Mouse (Mus musculus) embryonic facial prominence, embryonic 11.5 days (tissue): ENCODE results near the gene Tmem263. TPM values are rescaled to one million over a fixed set of nuclear protein-coding genes. Genes with fewer than 3 reads are reported as not detected.

Experiments
- ATAC-seq: fragments of 200-750 bp; cut with Nextera tagmentation; replicated peaks from 2 replicates; pipeline ENCODE4 v1.8.0; 2017; ENCODE audit warnings: low read depth; ENCODE audit not compliant: insufficient number of reproducible peaks, low FRiP score, low TSS enrichment
- DNase-seq: peaks from one replicate; pipeline ENCODE4 v3.0.0-alpha.2; 2015; ENCODE audit warnings: low spot score
- H3K27ac ChIP-seq: fragments of 300-500 bp; sonication (generic); replicated peaks from 2 replicates; pipeline ENCODE4 v1.5.1; 2014; ENCODE audit warnings: mild to moderate bottlenecking, low read depth, low read length, control low read depth
- H3K27me3 ChIP-seq: fragments of 300-500 bp; sonication (generic); 2 replicates; pipeline ENCODE4 v1.6.1; 2014; ENCODE audit warnings: mild to moderate bottlenecking, low read length, moderate library complexity, mixed read lengths; ENCODE audit not compliant: control insufficient read depth, insufficient read depth
- H3K36me3 ChIP-seq: fragments of 300-500 bp; sonication (generic); replicated peaks from 2 replicates; pipeline ENCODE4 v1.6.1; 2014; ENCODE audit warnings: low read depth, mild to moderate bottlenecking, low read length, moderate library complexity, mixed read lengths; ENCODE audit not compliant: control insufficient read depth, insufficient read depth
- H3K4me1 ChIP-seq: fragments of 300-500 bp; sonication (generic); 2 replicates; pipeline ENCODE4 v1.6.1; 2014; ENCODE audit warnings: low read length, mixed read lengths; ENCODE audit not compliant: control insufficient read depth, insufficient read depth
- H3K4me2 ChIP-seq: fragments of 300-500 bp; sonication (generic); 2 replicates; pipeline ENCODE4 v1.6.1; 2014; ENCODE audit warnings: low read depth, mild to moderate bottlenecking, control low read depth, low read length, moderate library complexity
- H3K4me3 ChIP-seq: fragments of 300-500 bp; sonication (generic); 2 replicates; pipeline ENCODE4 v1.5.1; 2014; ENCODE audit warnings: low read depth, low read length, control low read depth
- H3K9ac ChIP-seq: fragments of 300-500 bp; sonication (generic); replicated peaks from 2 replicates; pipeline ENCODE4 v1.6.1; 2014; ENCODE audit warnings: mild to moderate bottlenecking, control low read depth, low read length
- H3K9me3 ChIP-seq: fragments of 300-500 bp; sonication (generic); replicated peaks from 2 replicates; pipeline ENCODE4 v1.6.1; 2016; ENCODE audit warnings: mild to moderate bottlenecking, low read length, inconsistent platforms, mixed read lengths; ENCODE audit not compliant: control insufficient read depth
- WGBS: fragments of 180-500 bp; shearing (Covaris S2); extraction: QIAGEN DNeasy Blood & Tissue Kit; methylation state at CpG from one replicate; pipeline ENCODE4 v1.1.7; 2014; 5-methylcytosine and 5-hydroxymethylcytosine counted together
- polyA plus RNA-seq: library from polyadenylated mRNA; unstranded; fragments of >200 nt; fragmentation: Nextera tagmentation; extraction: Ambion mirVana; gene quantifications from 2 replicates; pipeline ENCODE4 v1.2.1, GENCODE M21; 2014

Tmem263 gene
- polyA plus RNA-seq, 1 experiment from 2014 or later: 81.6 TPM

DNA sequence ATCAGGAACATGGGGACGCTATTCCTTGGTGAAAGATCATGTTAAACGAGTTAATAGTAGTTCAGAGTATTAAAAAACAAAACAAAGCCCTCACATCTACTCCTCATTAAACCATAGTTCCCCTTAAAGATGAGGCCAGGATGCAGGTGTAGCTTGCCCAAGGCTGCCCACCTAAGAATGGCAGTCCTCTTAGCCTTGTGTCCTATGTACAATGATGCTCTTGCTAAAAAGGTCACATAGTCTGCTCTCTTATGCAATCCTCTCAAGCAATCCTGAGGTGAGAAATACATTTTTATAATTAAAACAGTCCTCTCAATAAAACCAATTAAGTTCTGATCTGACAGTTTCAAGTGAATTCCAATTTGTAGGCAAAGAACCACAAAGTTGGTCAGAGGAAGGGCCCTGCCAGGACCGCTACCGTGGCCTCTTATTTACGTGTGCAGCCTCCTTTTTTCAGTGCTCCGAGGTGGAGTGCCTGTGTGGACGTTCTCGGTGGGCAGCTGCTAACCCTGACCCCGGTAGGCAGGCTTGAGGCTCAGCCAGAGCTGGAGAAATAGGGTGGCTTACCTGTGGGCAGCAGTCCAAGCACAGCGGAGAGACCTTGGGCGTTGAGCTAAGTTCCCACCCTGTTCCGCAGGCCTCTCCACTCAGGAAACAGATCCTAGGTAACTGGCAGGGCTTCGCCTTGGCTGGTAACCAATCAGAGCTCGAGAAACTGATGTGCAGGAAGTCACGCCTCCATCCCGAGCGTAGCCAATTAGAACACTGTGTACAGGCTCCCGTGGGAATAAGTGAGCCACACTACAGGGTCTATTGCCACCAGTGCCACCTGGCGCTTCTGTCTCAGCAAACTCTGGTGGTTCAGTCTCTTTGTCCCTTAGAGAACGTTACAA lies 25.2 kb downstream of the Tmem263 start, which contains the start of gene Mterf2:
Gene Mterf2 (minus strand): TSS at position 633 of the 893 bp plus-strand sequence.
- peak; percentile 98 for DNase-seq
- peak within 1 kb of the TSS; percentile 56 for H3K4me2 ChIP-seq
- H3K27me3 ChIP-seq: no peaks in the 10 kb centered on the region
- peak; percentile 100 for ATAC-seq
- H3K27ac ChIP-seq: no peak within 1 kb of the TSS
- peak within 1 kb of the TSS; percentile 62 for H3K9ac ChIP-seq
- H3K4me3 ChIP-seq: peak within 1 kb of the TSS; percentile 55
- no peaks in the 10 kb centered on the region for H3K36me3 ChIP-seq
- H3K9me3 ChIP-seq: no peaks in the 10 kb centered on the region
- WGBS: 8% methylated on average over 20 of the region's 20 CpGs
- no peaks in the 10 kb centered on the region for H3K4me1 ChIP-seq

DNA sequence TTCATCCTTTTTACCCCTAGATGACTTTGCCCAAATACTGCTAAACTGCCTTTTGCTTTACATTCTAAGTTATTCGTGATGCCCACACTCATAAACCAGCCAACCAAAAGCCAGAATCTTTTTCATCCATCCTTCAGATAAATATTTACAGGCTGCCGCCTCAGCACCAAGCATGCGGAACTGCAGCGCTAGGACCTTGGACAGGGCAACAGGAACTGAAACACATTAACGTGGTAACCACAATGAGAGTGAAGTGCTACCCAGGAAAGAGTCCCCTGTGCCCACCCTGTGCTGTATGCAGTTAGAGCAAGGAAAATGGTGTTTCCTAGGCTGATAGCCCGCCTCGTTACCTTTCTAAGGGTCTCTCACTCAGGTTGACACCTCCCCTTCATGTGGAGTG lies 26.0 kb downstream of the Tmem263 start:
- Histone ChIP-seq H3K4me1 (no peaks in the 10 kb centered on the region), H3K36me3 (no peaks in the 10 kb centered on the region), H3K4me2 (peak overlapping the region; percentile 50), H3K9me3 (no peaks in the 10 kb centered on the region), H3K4me3 (peak overlapping the region; percentile 55), H3K27ac (no peak overlapping the region), H3K27me3 (no peaks in the 10 kb centered on the region), H3K9ac (no peak overlapping the region; the same call in 1 of the 2 replicates)
- DNase-seq (peak; percentile 48), ATAC-seq (peak; percentile 14; the same call in 1 of the 2 replicates)
- 22% methylated on average over 7 of the region's 7 CpGs for WGBS

DNA sequence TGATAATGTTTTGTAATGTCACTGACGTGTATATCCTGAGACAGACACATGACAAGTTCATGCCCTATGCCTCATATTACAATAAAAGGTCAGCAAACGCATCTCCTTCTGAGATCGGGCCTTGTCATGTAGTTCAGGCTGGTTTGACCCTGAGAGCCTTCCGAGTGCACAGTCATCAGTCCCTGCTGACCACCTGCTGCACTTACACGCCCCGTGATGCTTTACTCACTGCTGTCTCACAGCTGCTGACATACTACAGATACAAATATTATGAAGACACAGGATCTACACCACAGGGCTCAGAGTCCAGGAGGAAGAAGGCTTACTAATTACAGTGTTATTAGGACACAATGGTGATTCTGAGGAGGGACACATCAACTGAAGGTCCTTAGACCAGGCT lies 34.1 kb downstream of the Tmem263 start:
- H3K27ac ChIP-seq: no peak overlapping the region
- no peak overlapping the region for H3K9ac ChIP-seq
- no peak overlapping the region for H3K4me2 ChIP-seq
- H3K36me3 ChIP-seq: no peaks in the 10 kb centered on the region
- no peaks in the 10 kb centered on the region for H3K27me3 ChIP-seq
- ATAC-seq (no peak), DNase-seq (no peak)
- no peaks in the 10 kb centered on the region for H3K9me3 ChIP-seq
- WGBS: 83% methylated on average over 6 of the region's 6 CpGs
- H3K4me1 ChIP-seq: no peaks in the 10 kb centered on the region
- no peak overlapping the region for H3K4me3 ChIP-seq

DNA sequence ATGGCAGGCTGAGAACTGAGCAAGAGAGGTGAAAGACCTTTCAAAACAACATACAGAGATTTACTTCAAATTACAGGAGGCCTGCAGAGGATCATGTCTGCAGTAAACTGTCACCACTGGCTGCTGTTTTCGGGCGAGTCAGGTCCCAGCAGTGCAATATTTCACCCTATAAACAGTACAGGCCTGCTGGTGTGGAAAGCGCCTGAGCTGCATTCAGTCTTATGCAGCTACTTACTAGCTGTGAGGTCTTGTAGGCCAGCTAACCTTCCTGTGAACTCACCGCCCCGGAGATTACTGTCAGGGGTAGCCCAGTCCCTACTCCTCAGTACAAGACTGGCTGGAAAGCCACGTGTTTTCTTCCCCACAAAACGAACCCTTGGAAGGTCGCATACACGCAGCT lies 39.0 kb downstream of the Tmem263 start:
- 83% methylated on average over 9 of the region's 9 CpGs for WGBS

DNA sequence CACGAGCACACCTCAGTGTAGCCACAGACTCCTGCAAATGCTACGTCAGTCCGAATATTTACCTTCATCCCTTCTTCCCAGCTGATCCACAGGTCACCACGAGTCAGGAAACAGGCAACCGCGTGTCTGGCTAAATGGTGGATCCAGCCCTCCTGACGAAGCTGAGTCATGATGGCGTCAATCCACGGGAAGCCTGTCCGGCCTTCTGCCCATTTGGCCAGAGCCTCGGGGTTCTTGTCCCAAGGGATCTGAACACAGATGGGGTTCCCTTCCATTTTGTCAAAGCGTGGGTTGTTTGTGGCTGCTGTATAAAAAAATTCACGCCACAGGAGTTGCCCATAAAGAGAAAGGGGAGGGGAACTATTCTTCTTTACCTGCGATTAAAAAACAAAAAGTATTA lies 43.9 kb downstream of the Tmem263 start:
- ATAC-seq (no peak), DNase-seq (no peak)
- WGBS: 89% methylated on average over 14 of the region's 14 CpGs
- Histone ChIP-seq H3K9ac (no peak overlapping the region), H3K4me2 (no peak overlapping the region), H3K4me1 (no peaks in the 10 kb centered on the region), H3K27ac (no peak overlapping the region), H3K9me3 (no peaks in the 10 kb centered on the region), H3K4me3 (no peak overlapping the region), H3K27me3 (no peaks in the 10 kb centered on the region), H3K36me3 (peaks cover 2% of the 10 kb centered on the region; the same call in 1 of the 2 replicates)

More for the DNA sequence above, 39.0 kb downstream of the Tmem263 start:
- Histone ChIP-seq H3K4me3 (no peak overlapping the region), H3K9ac (no peak overlapping the region), H3K36me3 (no peaks in the 10 kb centered on the region), H3K4me2 (no peak overlapping the region), H3K9me3 (no peaks in the 10 kb centered on the region), H3K4me1 (no peaks in the 10 kb centered on the region), H3K27me3 (no peaks in the 10 kb centered on the region), H3K27ac (no peak overlapping the region)
- DNase-seq: peak; percentile 4
- no peak for ATAC-seq

DNA sequence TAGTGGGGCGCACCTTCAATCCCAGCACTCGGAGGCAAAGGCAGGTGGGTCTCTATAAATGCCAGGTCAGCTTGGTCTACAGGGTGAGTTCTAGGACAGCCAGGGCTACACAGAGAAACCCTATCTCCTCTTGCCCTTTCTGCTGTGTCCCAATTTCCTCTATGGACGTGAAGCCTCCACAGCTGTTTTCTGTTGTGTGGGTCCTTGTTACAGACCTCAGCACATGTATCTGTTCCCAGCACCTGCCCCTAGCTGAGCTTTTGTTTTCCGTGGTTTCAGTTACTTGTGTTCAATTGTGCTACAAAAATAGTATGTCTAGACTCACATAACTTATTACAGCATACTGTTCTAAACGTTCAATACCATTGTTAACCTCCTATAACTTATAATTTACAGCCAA lies 46.8 kb downstream of the Tmem263 start:
- Histone ChIP-seq H3K27ac (no peak overlapping the region), H3K4me1 (no peaks in the 10 kb centered on the region), H3K4me3 (no peak overlapping the region), H3K9me3 (no peaks in the 10 kb centered on the region), H3K4me2 (no peak overlapping the region), H3K27me3 (no peaks in the 10 kb centered on the region), H3K9ac (no peak overlapping the region), H3K36me3 (peaks cover 2% of the 10 kb centered on the region; the same call in 1 of the 2 replicates)
- WGBS: 78% methylated on average over 5 of the region's 5 CpGs
- ATAC-seq (no peak), DNase-seq (no peak)

DNA sequence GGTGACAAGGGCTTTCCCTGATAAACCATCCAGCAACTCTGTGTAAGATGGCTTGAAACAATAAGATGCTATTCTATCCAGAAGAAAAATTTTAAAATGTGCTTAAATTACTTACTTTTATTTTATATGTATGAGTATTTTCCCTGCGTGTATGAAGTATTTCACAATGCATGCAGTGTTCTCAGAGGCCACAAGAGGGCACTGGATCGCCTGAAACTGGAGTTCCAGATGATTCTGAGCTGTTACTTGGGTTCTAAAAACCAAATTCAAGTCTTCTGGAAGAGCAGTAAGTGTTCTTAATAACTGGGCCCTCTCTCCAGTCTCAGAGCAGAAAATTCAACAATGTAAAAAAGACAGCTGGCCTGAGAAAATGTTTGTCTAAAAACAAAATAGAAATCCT lies 51.8 kb downstream of the Tmem263 start:
- ATAC-seq (no peak), DNase-seq (peak; percentile 74)
- H3K9me3 ChIP-seq: no peaks in the 10 kb centered on the region
- H3K4me2 ChIP-seq: no peak overlapping the region
- H3K9ac ChIP-seq: no peak overlapping the region
- no peaks in the 10 kb centered on the region for H3K27me3 ChIP-seq
- H3K36me3 ChIP-seq: no peaks in the 10 kb centered on the region
- no peaks in the 10 kb centered on the region for H3K4me1 ChIP-seq
- WGBS: 15% methylated on average over 2 of the region's 2 CpGs
- H3K27ac ChIP-seq: no peak overlapping the region
- H3K4me3 ChIP-seq: no peak overlapping the region

DNA sequence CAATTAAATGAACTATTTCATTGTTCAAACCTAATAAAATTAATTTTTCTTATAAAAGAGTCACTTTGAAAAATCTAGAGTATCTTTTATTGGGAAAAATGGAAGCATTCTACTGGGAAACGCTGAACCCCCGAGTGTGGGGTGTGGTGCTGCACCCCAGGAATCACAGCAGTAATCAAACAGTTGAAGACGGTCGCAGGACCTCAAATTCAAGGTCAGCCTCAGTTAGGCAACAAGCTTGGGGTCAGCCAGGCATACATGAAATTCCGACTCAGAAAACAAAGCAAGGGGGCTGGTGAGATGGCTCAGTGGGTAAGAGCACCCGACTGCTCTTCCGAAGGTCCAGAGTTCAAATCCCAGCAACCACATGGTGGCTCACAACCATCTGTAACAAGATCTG lies 55.0 kb downstream of the Tmem263 start:
- no peaks in the 10 kb centered on the region for H3K9me3 ChIP-seq
- no peaks in the 10 kb centered on the region for H3K36me3 ChIP-seq
- no peak overlapping the region for H3K9ac ChIP-seq
- no peak overlapping the region for H3K4me3 ChIP-seq
- ATAC-seq (no peak), DNase-seq (no peak)
- no peak overlapping the region for H3K27ac ChIP-seq
- H3K27me3 ChIP-seq: no peaks in the 10 kb centered on the region
- 89% methylated on average over 7 of the region's 7 CpGs for WGBS
- no peaks in the 10 kb centered on the region for H3K4me1 ChIP-seq
- H3K4me2 ChIP-seq: no peak overlapping the region
